Mouse (Mus musculus): ENCODE data around the gene Nptxr. TPM values are rescaled to one million over a fixed set of nuclear protein-coding genes. Genes with fewer than 3 reads are reported as not detected.

Gene Nptxr
- total RNA-seq, 2 experiments from 2014 or later: 773 to 802 TPM

Other genes starting within 250 kb of the Nptxr start
- gene Dmc1, start 199.7 kb downstream of the Nptxr start, total RNA-seq (2021): under 1 TPM; 0.57 to 0.92 TPM
- gene Fam227a, start 145.8 kb downstream of the Nptxr start, total RNA-seq (2021): 10 to 100 TPM in 1 of 2 experiments, 1 to 10 TPM in 1; 6.0 to 11.5 TPM
- 10 to 100 TPM; 51.8 to 54.2 TPM for gene Cby1, start 145.6 kb downstream of the Nptxr start, total RNA-seq (2021)
- 100 to 1,000 TPM; 100 to 107 TPM for gene Tomm22, start 133.9 kb downstream of the Nptxr start, total RNA-seq (2021)
- 10 to 100 TPM; 49.4 to 53.2 TPM for gene Josd1, start 116.8 kb downstream of the Nptxr start, total RNA-seq (2021)
- gene Gtpbp1, start 113.9 kb downstream of the Nptxr start, total RNA-seq (2021): 10 to 100 TPM; 46.2 to 52.6 TPM
- gene Sun2, start 62.2 kb downstream of the Nptxr start, total RNA-seq (2021): 10 to 100 TPM; 23.5 to 23.7 TPM
- 10 to 100 TPM; 53.0 to 59.4 TPM for gene Dnal4, start 26.9 kb downstream of the Nptxr start, total RNA-seq (2021)
- 10 to 100 TPM; 16.8 to 30.2 TPM for gene Npcd, start 29.5 kb upstream of the Nptxr start, total RNA-seq (2021)
- 100 to 1,000 TPM; 397 to 421 TPM for gene Cbx6, start 29.9 kb upstream of the Nptxr start, total RNA-seq (2021)
- gene Apobec3, start 86.9 kb upstream of the Nptxr start, total RNA-seq (2021): 1 to 10 TPM; 3.7 to 5.0 TPM
- 10 to 100 TPM; 32.1 to 35.7 TPM for gene Cbx7, start 166.4 kb upstream of the Nptxr start, total RNA-seq (2021)
- gene Pdgfb, start 210.2 kb upstream of the Nptxr start, total RNA-seq (2021): 10 to 100 TPM; 28.9 to 33.6 TPM